Mouse (Mus musculus) small intestine, adult 2 months (tissue): ENCODE measurements around the gene Prune1.
A peak's percentile ranks its signal among the peaks of the same experiment; 100 is the strongest.

ENCODE experiments used
- CTCF ChIP-seq: fragments of 200-500 bp; IDR thresholded peaks from 2 replicates; pipeline ENCODE4 v1.5.1; 2012; ENCODE audit warnings: low read depth, mild to moderate bottlenecking, control low read depth, inconsistent platforms, low read length, moderate library complexity, mixed read lengths; ENCODE audit not compliant: insufficient replicate concordance, insufficient read length; ENCODE audit errors: extremely low read depth
- POLR2A ChIP-seq: fragments of 200-500 bp; IDR thresholded peaks from 2 replicates; pipeline ENCODE4 v1.6.1; 2012; ENCODE audit warnings: low read depth, mild to moderate bottlenecking, control low read depth, inconsistent platforms, low read length, moderate library complexity

- TF ChIP-seq POLR2A (peak; percentile 46), CTCF (peak; percentile 92)
These were observed 64.4 kb downstream of the Prune1 start, which contains the start of gene Gabpb2 for GRCm38 (mm10) chr3:95217255-95218134.
